Mouse (Mus musculus): ENCODE measurements around the gene Klf3. TPM values are rescaled to one million over a fixed set of nuclear protein-coding genes. Genes with fewer than 3 reads are reported as not detected.

Gene Klf3
- total and polyA plus RNA-seq, 2 experiments from 2014 or later: 22.9 to 37.1 TPM

Other genes starting within 250 kb of the Klf3 start
- gene Tlr1, start 130.2 kb downstream of the Klf3 start, total RNA-seq (2014; rRNA removed): 0.10 and 0.75 TPM in 2 replicates
- gene Tlr1, start 130.2 kb downstream of the Klf3 start, polyA plus RNA-seq (2015; fragmentation: Nextera tagmentation; extraction: Ambion mirVana): 0.24 and 0.35 TPM in 2 replicates
- gene Tlr6, start 156.7 kb downstream of the Klf3 start, total RNA-seq (2014; rRNA removed): 0.07 and 0.16 TPM in 2 replicates
- 0.34 and 0.48 TPM in 2 replicates for gene Tlr6, start 156.7 kb downstream of the Klf3 start, polyA plus RNA-seq (2015; fragmentation: Nextera tagmentation; extraction: Ambion mirVana)
- 3.9 and 5.8 TPM in 2 replicates for gene Fam114a1, start 166.7 kb downstream of the Klf3 start, total RNA-seq (2014; rRNA removed)
- 6.8 and 7.3 TPM in 2 replicates for gene Fam114a1, start 166.7 kb downstream of the Klf3 start, polyA plus RNA-seq (2015; fragmentation: Nextera tagmentation; extraction: Ambion mirVana)

Measured in hindbrain, postnatal 0 days (tissue).